Mouse (Mus musculus): Measurements from ENCODE around the gene Aggf1. TPM values are rescaled to one million over a fixed set of nuclear protein-coding genes. Genes with fewer than 3 reads are reported as not detected.

Gene Aggf1
- polyA plus RNA-seq (2017; shearing (Covaris generic)) = 45.2 TPM

GRCm38 (mm10) chr13:95374701-95375553 is at the start of gene Aggf1:
Gene Aggf1, minus strand, starts transcription at chr13:95375352.

GRCm38 (mm10) chr13:95323400-95323799 is 51.8 kb downstream of the Aggf1 start, which contains the start of gene Zbed3:
Gene Zbed3, plus strand, starts transcription at chr13:95323612.

Other genes with a start within 250 kb of the Aggf1 start
- 0.20 TPM for gene Pde8b, start 125.0 kb downstream of the Aggf1 start, polyA plus RNA-seq (2017; shearing (Covaris generic))
- 2.2 TPM for gene Zbed3, start 51.7 kb downstream of the Aggf1 start, polyA plus RNA-seq (2017; shearing (Covaris generic))
- not detected for gene Crhbp, start 69.6 kb upstream of the Aggf1 start, polyA plus RNA-seq (2017; shearing (Covaris generic))
- gene S100z, start 103.4 kb upstream of the Aggf1 start, polyA plus RNA-seq (2017; shearing (Covaris generic)) = not detected
- 24.8 TPM for gene F2rl1, start 149.9 kb upstream of the Aggf1 start, polyA plus RNA-seq (2017; shearing (Covaris generic))
- 12.3 TPM for gene F2r, start 243.1 kb upstream of the Aggf1 start, polyA plus RNA-seq (2017; shearing (Covaris generic))

Data from naive thymus-derived CD4-positive, alpha-beta T cell, adult 5 months (primary cell).